20 mouse cellular contexts compared by ENCODE assay signal in genomic region chr9:31183061-31183460, GRCm38 (mm10). TPM values are rescaled to one million over a fixed set of nuclear protein-coding genes. Genes with fewer than 3 reads are reported as not detected.
DNase-seq lines count a peak whose midpoint lies in the region; ATAC-seq and TF ChIP-seq lines count a peak whose summit lies in the region.
"Had no signal": no experiment of that assay in that cellular context is flagged by ENCODE, and none has a peak within 500 bp of the region (broad histone marks: within the 10 kb centered on the region; RNA-seq: fewer than 3 reads in every experiment).

No protein-coding gene starts in this region.

- no peak overlapping the region for H3K4me2 ChIP-seq in liver, embryonic 15.5 days
- no peak overlapping the region for H3K4me2 ChIP-seq in liver, postnatal 0 days (ENCODE audit: low read depth, low read length)
- H3K4me2 ChIP-seq: embryonic facial prominence, embryonic 13.5 days; forebrain, embryonic 13.5 days; hindbrain, embryonic 15.5 days had no signal

- ATAC-seq in liver, embryonic 15.5 days (ENCODE audit: insufficient read depth), result peak; percentile 22; the same call in 1 of the 2 replicates
- peak; percentile 82 for ATAC-seq in liver, postnatal 0 days
- ATAC-seq: CD4-positive, CD25-positive, alpha-beta regulatory T cell, adult 4 months; forebrain, embryonic 13.5 days; forebrain, postnatal 0 days had no signal

- TF ChIP-seq CTCF in liver, postnatal 0 days (IDR thresholded peaks at IDR 0.05; ENCODE audit: low read depth), result no peak

- H3K27me3 ChIP-seq in liver, embryonic 15.5 days, result no peaks in the 10 kb centered on the region
- H3K27me3 ChIP-seq in liver, postnatal 0 days (ENCODE audit: insufficient read depth, low read length), result no peaks in the 10 kb centered on the region
- H3K27me3 ChIP-seq: embryonic facial prominence, embryonic 13.5 days; forebrain, embryonic 13.5 days; hindbrain, embryonic 15.5 days had no signal

- 57% methylated on average over 4 of the region's 4 CpGs for WGBS in liver, embryonic 15.5 days (ENCODE audit: insufficient replicate concordance)
- WGBS in liver, postnatal 0 days (ENCODE audit: insufficient replicate concordance), result 56% methylated on average over 4 of the region's 4 CpGs

- DNase-seq in heart, adult 11 months, result peak; percentile 70
- no peak for DNase-seq in heart, postnatal 25 days (ENCODE audit: low spot score)
- DNase-seq in liver, result no peak
- DNase-seq in liver, postnatal 0 days, result no peak
- DNase-seq in thymus, postnatal 25 days, result no peak
- DNase-seq in kidney, postnatal 4 days, result no peak
- DNase-seq: adrenal gland, postnatal 10 days; B cell, adult 2 months; cerebellum, adult 18-20 months; cerebellum, adult 9-11 months; cerebellum, postnatal 36 days; forebrain, postnatal 0 days; gastrocnemius, postnatal 14 days; heart, postnatal 36 days had no signal

- intact Hi-C loops in heart, postnatal 25 days (cut with DNase I), result no loop called here

- H3K9me3 ChIP-seq in liver, embryonic 15.5 days (replicated peaks), result no peaks in the 10 kb centered on the region
- H3K9me3 ChIP-seq in liver, postnatal 0 days (ENCODE audit: low read length), result no peaks in the 10 kb centered on the region
- H3K9me3 ChIP-seq: embryonic facial prominence, embryonic 13.5 days; forebrain, embryonic 13.5 days; G1E; hindbrain, embryonic 15.5 days had no signal

- H3K9ac ChIP-seq in liver, embryonic 15.5 days, result no peak overlapping the region
- H3K9ac ChIP-seq in liver, postnatal 0 days (replicated peaks), result no peak overlapping the region
- H3K9ac ChIP-seq: embryonic facial prominence, embryonic 13.5 days; forebrain, embryonic 13.5 days; forebrain, postnatal 0 days; hindbrain, embryonic 15.5 days had no signal

- no peak overlapping the region for H3K4me3 ChIP-seq in liver, embryonic 15.5 days (replicated peaks)
- no peak overlapping the region for H3K4me3 ChIP-seq in liver, postnatal 0 days (ENCODE audit: low read depth, low read length)
- H3K4me3 ChIP-seq: embryonic facial prominence, embryonic 13.5 days; forebrain, embryonic 13.5 days; hindbrain, embryonic 15.5 days had no signal

- H3K36me3 ChIP-seq in liver, embryonic 15.5 days (replicated peaks), result 0 out of 2 replicates have a peak, but pooled peaks cover 3% of the 10 kb centered on the region
- H3K36me3 ChIP-seq in liver, postnatal 0 days (replicated peaks; ENCODE audit: insufficient read depth, low read length), result no peaks in the 10 kb centered on the region
- H3K36me3 ChIP-seq: embryonic facial prominence, embryonic 13.5 days; hindbrain, embryonic 15.5 days had no signal

- 0 out of 2 replicates have a peak overlapping the region, but pooled peaks have one; percentile 20 for H3K27ac ChIP-seq in liver, embryonic 15.5 days (replicated peaks)
- peak overlapping the region; percentile 49 for H3K27ac ChIP-seq in liver, postnatal 0 days (ENCODE audit: low read depth)
- H3K27ac ChIP-seq: forebrain, embryonic 13.5 days; hindbrain, embryonic 15.5 days had no signal

- no peak for TF ChIP-seq EP300 in liver, postnatal 0 days (IDR thresholded peaks at IDR 0.05; ENCODE audit: low read depth)

- H3K4me1 ChIP-seq in liver, embryonic 15.5 days (replicated peaks), result peaks cover 34% of the 10 kb centered on the region
- peaks cover 24% of the 10 kb centered on the region for H3K4me1 ChIP-seq in liver, postnatal 0 days (ENCODE audit: insufficient read depth)

RNA-seq across cellular contexts. Expression of gene Aplp2, which starts 28.6 kb away (rescaled TPM):
- total RNA-seq in heart, postnatal 25 days (2021), result 100 to 1,000 TPM; 285 to 296 TPM
- polyA plus RNA-seq in liver, embryonic 15.5 days (2015; fragmentation: Nextera tagmentation; extraction: Ambion mirVana), result 182 and 192 TPM in 2 replicates
- 167 and 178 TPM in 2 replicates for polyA plus RNA-seq in liver, postnatal 0 days (2015; fragmentation: Nextera tagmentation; extraction: Ambion mirVana)

RNA-seq across cellular contexts. Expression of gene St14, which starts 51.4 kb away (rescaled TPM):
- total RNA-seq in heart, postnatal 25 days (2021), result under 1 TPM; 0.18 to 0.22 TPM
- polyA plus RNA-seq in liver, embryonic 15.5 days (2015; fragmentation: Nextera tagmentation; extraction: Ambion mirVana), result 0.46 and 0.55 TPM in 2 replicates
- polyA plus RNA-seq in liver, postnatal 0 days (2015; fragmentation: Nextera tagmentation; extraction: Ambion mirVana), result 0.69 and 0.99 TPM in 2 replicates
- polyA plus RNA-seq: G1E had no signal
